Mouse (Mus musculus): ENCODE measurements around the gene Lrrc19. TPM values are rescaled to one million over a fixed set of nuclear protein-coding genes. Genes with fewer than 3 reads are reported as not detected.

Lrrc19 gene
- total RNA-seq, 2 experiments from 2014 or later: not detected

DNA sequence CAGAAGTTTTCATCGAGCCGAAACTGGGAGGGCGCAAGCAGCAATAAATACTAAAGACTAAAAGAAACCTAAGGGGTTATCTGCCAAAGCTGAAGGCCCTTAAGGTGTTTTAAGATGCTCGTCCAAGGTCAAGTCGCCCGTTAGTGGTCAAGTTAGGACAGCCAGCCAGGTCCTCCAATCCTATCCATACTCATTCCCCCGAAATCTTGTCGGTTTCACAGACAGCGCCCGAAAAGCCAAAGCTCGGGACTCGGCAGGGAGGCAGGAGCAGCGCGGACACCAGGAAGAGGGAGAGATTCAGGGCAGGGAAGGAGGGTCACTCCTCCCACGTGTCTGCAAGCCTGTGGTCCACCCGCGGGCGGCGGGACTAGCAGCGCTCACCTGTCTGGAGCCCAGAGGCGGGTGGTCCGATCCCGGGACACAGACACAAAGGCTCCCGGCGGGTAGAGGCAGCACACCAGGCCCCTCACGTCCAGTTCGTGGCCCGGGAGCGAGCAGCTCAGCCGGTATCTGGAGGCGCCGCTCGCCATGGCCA is 47.4 kb downstream of the Lrrc19 start:
- DNase-seq (ENCODE audit: extremely low spot score in 1 of 2, low spot score in 2 of 2): peak in 1 of 2 experiments; percentile 4
- intact Hi-C loops (cut with DNase I): no loop called here

DNA sequence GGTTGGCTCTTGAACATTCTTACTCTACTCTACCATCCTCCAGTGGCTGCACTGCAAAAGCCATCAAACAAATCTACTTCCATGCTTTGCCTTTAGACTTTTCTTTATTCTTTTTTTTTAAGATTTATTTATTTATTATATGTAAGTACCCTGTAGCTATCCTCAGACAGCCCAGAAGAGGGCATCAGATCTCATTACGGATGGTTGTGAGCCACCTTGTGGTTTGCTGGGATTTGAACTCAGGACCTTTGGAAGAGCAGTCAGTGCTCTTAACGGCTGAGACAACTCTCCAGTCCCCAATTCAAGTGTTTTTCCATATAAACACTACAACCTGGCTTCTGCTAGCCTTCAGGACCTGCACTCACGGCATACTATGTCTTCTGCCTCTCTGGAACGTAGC is 48.5 kb downstream of the Lrrc19 start:
- intact Hi-C loops (cut with DNase I): no loop called here
- no peak for DNase-seq (ENCODE audit: extremely low spot score in 1 of 2, low spot score in 2 of 2)

DNA sequence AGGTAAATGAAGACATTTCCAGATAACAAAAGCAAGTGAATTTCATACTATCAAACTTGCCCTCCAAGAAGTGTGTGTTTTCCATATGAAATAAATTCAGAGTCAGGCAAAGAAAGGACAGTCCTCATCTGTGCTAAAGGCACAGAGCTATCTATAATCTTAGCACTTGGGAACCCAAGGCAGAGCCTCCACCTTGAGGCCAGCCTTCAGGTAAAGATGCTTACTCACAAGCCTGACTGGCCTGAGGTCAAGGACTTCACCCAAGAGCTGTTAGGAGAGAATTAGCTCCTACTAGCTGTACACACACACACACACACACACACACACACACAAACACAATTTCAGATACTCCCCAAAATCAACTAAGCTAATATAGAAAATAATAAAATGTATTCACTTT is 57.2 kb downstream of the Lrrc19 start:
- intact Hi-C loops (cut with DNase I): no loop called here
- DNase-seq (ENCODE audit: extremely low spot score in 1 of 2, low spot score in 2 of 2): no peak

DNA sequence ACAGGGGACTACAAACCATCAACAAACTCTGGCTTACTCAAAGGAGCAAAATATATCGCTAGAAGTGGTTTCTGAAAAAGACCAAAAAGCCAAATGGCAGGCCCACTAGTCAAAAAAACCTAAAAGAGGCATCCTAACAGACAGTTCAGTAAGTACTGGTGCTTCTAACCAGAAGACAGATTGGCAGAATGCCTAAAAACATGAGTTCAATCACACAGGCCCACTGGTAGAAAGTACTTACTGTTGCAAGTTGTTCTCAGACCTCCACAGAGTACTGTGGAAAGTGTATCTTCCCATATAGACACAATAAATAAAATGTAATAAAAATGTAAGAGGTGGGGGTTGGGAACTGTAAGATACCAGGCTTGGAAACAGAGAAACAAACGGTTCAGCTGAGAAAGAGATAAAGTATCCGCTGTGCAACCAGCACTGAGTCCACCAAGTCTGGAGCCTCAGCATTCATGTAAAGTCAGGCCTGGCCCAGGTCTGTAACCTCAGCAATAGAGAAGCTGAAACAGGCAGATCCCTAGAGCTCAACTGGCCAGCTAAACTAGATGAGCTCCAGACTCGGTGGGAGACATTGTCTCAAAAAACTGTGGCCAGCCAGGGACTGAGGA is 58.1 kb downstream of the Lrrc19 start:
- intact Hi-C loops (cut with DNase I): no loop called here
- DNase-seq (ENCODE audit: extremely low spot score in 1 of 2, low spot score in 2 of 2): no peak

Small RNA genes lying within 50 kb of the gene (microRNA-seq; reads per million reads assigned to microRNA genes)
- 1,080 reads per million, percentile 78 among the genes with 10 or more reads in this experiment for gene Mir872

Other genes with a start within 250 kb of the Lrrc19 start
- not detected for gene Gm10306, start 93.6 kb downstream of the Lrrc19 start, total RNA-seq (2021)
- gene Caap1, start 93.3 kb downstream of the Lrrc19 start, total RNA-seq (2021): 10 to 100 TPM in 1 of 2 experiments, 1 to 10 TPM in 1; 9.3 to 10.4 TPM
- gene Plaa, start 46.9 kb downstream of the Lrrc19 start, total RNA-seq (2021): 10 to 100 TPM; 67.6 to 69.7 TPM
- 10 to 100 TPM; 28.2 to 29.4 TPM for gene Ift74, start 35.7 kb downstream of the Lrrc19 start, total RNA-seq (2021)
- 10 to 100 TPM; 10.7 to 12.1 TPM for gene Tek, start 89.1 kb upstream of the Lrrc19 start, total RNA-seq (2021)